31 mouse cellular contexts compared by ENCODE assay signal in genomic region chr5:29211980-29212555, GRCm38 (mm10). TPM values are rescaled to one million over a fixed set of nuclear protein-coding genes. Genes with fewer than 3 reads are reported as not detected.
DNase-seq lines count a peak whose midpoint lies in the region; ATAC-seq and TF ChIP-seq lines count a peak whose summit lies in the region.
"Had no signal": no experiment of that assay in that cellular context is flagged by ENCODE, and none has a peak within 500 bp of the region (broad histone marks: within the 10 kb centered on the region; RNA-seq: fewer than 3 reads in every experiment).

No protein-coding gene starts in this region.

- no peak for TF ChIP-seq CTCF in stomach, postnatal 0 days (IDR thresholded peaks at IDR 0.05; ENCODE audit: low read depth)
- TF ChIP-seq CTCF in small intestine, adult 2 months (IDR thresholded peaks at IDR 0.05; ENCODE audit: extremely low read depth, insufficient read length, insufficient replicate concordance, low read depth, low read length) = no peak

- TF ChIP-seq POLR2A in small intestine, adult 2 months (IDR thresholded peaks at IDR 0.05; ENCODE audit: low read depth, low read length) = no peak

- no peak overlapping the region for H3K4me3 ChIP-seq in stomach, embryonic 14.5 days (ENCODE audit: low read depth, low read length)
- no peak overlapping the region for H3K4me3 ChIP-seq in stomach, postnatal 0 days (ENCODE audit: low read depth, low read length)
- H3K4me3 ChIP-seq in intestine, embryonic 16.5 days (ENCODE audit: low read length) = no peak overlapping the region
- no peak overlapping the region for H3K4me3 ChIP-seq in small intestine, adult 2 months (ENCODE audit: low read depth, low read length)
- H3K4me3 ChIP-seq: embryonic facial prominence, embryonic 10.5 days; embryonic facial prominence, embryonic 13.5 days; erythroblast, embryonic 14.5 days; forebrain, embryonic 13.5 days; heart, embryonic 12.5 days; heart, embryonic 15.5 days had no signal

- H3K9ac ChIP-seq in stomach, embryonic 14.5 days (replicated peaks; ENCODE audit: low read depth, low read length) = no peak overlapping the region
- H3K9ac ChIP-seq in stomach, postnatal 0 days (ENCODE audit: low read length) = no peak overlapping the region
- H3K9ac ChIP-seq in intestine, embryonic 16.5 days (ENCODE audit: low read depth, low read length) = no peak overlapping the region
- H3K9ac ChIP-seq: embryonic facial prominence, embryonic 13.5 days; forebrain, embryonic 13.5 days; heart, embryonic 12.5 days; heart, embryonic 15.5 days; hindbrain, embryonic 14.5 days had no signal

- H3K36me3 ChIP-seq in stomach, embryonic 14.5 days (ENCODE audit: control insufficient read depth, insufficient read depth, low read length) = no peaks in the 10 kb centered on the region
- no peaks in the 10 kb centered on the region for H3K36me3 ChIP-seq in stomach, postnatal 0 days (ENCODE audit: control insufficient read depth, insufficient read depth, low read length)
- H3K36me3 ChIP-seq in intestine, embryonic 16.5 days (ENCODE audit: control insufficient read depth, insufficient read depth, low read length) = no peaks in the 10 kb centered on the region
- peaks cover 4% of the 10 kb centered on the region; the same call in 1 of the 2 replicates for H3K36me3 ChIP-seq in small intestine, adult 2 months (ENCODE audit: control insufficient read depth, insufficient read depth, low read length)
- H3K36me3 ChIP-seq: embryonic facial prominence, embryonic 10.5 days; embryonic facial prominence, embryonic 13.5 days; G1E; heart, embryonic 12.5 days; heart, embryonic 15.5 days had no signal

- DNase-seq in stomach, postnatal 0 days (ENCODE audit: low spot score) = no peak
- DNase-seq in kidney, postnatal 10 days = no peak
- no peak for DNase-seq in thymus, adult 18-20 months
- no peak for DNase-seq in spleen, postnatal 4 days (ENCODE audit: low spot score in 2 of 2)
- DNase-seq: adrenal gland, adult 8-10 months; adrenal gland, postnatal 25 days; B cell, adult 2 months; cerebellum, adult 11-12 months; cerebellum, adult 8-10 months; cerebellum, postnatal 10 days; cerebellum, postnatal 36 days; embryo, embryonic 11 days; gastrocnemius, postnatal 10 days; gastrocnemius, postnatal 36 days; heart, postnatal 10 days; heart, postnatal 36 days had no signal

- no peak for TF ChIP-seq EP300 in stomach, postnatal 0 days (optimal IDR thresholded peaks at IDR 0.05)

- 0 out of 2 replicates have a peak, but pooled peaks have one; percentile 53 for ATAC-seq in stomach, embryonic 14.5 days (ENCODE audit: insufficient number of reproducible peaks, insufficient read depth, low FRiP score, low read depth)
- no peak for ATAC-seq in stomach, postnatal 0 days (ENCODE audit: low FRiP score, low TSS enrichment)
- peak; percentile 98 for ATAC-seq in intestine, embryonic 16.5 days
- ATAC-seq: activated CD4-positive, CD25-positive, alpha-beta regulatory T cell, adult 4 months; forebrain, embryonic 13.5 days; forebrain, embryonic 16.5 days; hindbrain, postnatal 0 days had no signal

- H3K4me1 ChIP-seq in stomach, embryonic 14.5 days (ENCODE audit: control insufficient read depth, insufficient read depth, low read length) = no peaks in the 10 kb centered on the region
- no peaks in the 10 kb centered on the region for H3K4me1 ChIP-seq in stomach, postnatal 0 days (replicated peaks; ENCODE audit: control insufficient read depth, insufficient read depth)
- H3K4me1 ChIP-seq in intestine, embryonic 16.5 days (ENCODE audit: control insufficient read depth, insufficient read depth, low read length) = peaks cover 6% of the 10 kb centered on the region
- H3K4me1 ChIP-seq in small intestine, adult 2 months (ENCODE audit: control insufficient read depth, insufficient read depth, insufficient read length, low read length) = peaks cover 7% of the 10 kb centered on the region; the same call in 1 of the 2 replicates
- H3K4me1 ChIP-seq: embryonic facial prominence, embryonic 10.5 days; forebrain, embryonic 13.5 days; heart, embryonic 15.5 days had no signal

- H3K9me3 ChIP-seq in stomach, embryonic 14.5 days (ENCODE audit: control insufficient read depth, low read depth, low read length) = no peaks in the 10 kb centered on the region
- no peaks in the 10 kb centered on the region for H3K9me3 ChIP-seq in stomach, postnatal 0 days (ENCODE audit: control insufficient read depth, low read length)
- H3K9me3 ChIP-seq in intestine, embryonic 16.5 days (ENCODE audit: control insufficient read depth, low read length) = no peaks in the 10 kb centered on the region
- H3K9me3 ChIP-seq: embryonic facial prominence, embryonic 10.5 days; embryonic facial prominence, embryonic 13.5 days; forebrain, embryonic 13.5 days; G1E; heart, embryonic 12.5 days; heart, embryonic 15.5 days had no signal

- WGBS in stomach, embryonic 14.5 days = 39% methylated on average over 4 of the region's 4 CpGs
- WGBS in stomach, postnatal 0 days = 40% methylated on average over 4 of the region's 4 CpGs
- WGBS in intestine, embryonic 16.5 days = 34% methylated on average over 4 of the region's 4 CpGs
- WGBS in small intestine, adult 2 months = 17% methylated on average over 4 of the region's 4 CpGs

- no peaks in the 10 kb centered on the region for H3K27me3 ChIP-seq in stomach, embryonic 14.5 days (ENCODE audit: control insufficient read depth, insufficient read depth, low read length)
- H3K27me3 ChIP-seq in stomach, postnatal 0 days (ENCODE audit: control insufficient read depth, insufficient read depth, low read length) = no peaks in the 10 kb centered on the region
- H3K27me3 ChIP-seq in intestine, embryonic 16.5 days (replicated peaks; ENCODE audit: control insufficient read depth, insufficient read depth, low read length) = no peaks in the 10 kb centered on the region
- H3K27me3 ChIP-seq in small intestine, adult 2 months (ENCODE audit: control insufficient read depth, insufficient read depth, low read length) = no peaks in the 10 kb centered on the region
- H3K27me3 ChIP-seq: CH12.LX; embryonic facial prominence, embryonic 13.5 days; forebrain, embryonic 13.5 days; heart, embryonic 12.5 days; heart, embryonic 15.5 days had no signal

- no peak overlapping the region for H3K27ac ChIP-seq in stomach, embryonic 14.5 days (ENCODE audit: low read length)
- no peak overlapping the region for H3K27ac ChIP-seq in stomach, postnatal 0 days (replicated peaks)
- H3K27ac ChIP-seq in intestine, embryonic 16.5 days (ENCODE audit: low read length) = peak overlapping the region; percentile 57
- H3K27ac ChIP-seq in small intestine, adult 2 months (ENCODE audit: insufficient read depth, low read depth, low read length) = peak overlapping the region; percentile 89
- H3K27ac ChIP-seq: embryonic facial prominence, embryonic 10.5 days; embryonic facial prominence, embryonic 13.5 days; forebrain, embryonic 13.5 days; heart, embryonic 15.5 days; hindbrain, embryonic 14.5 days; hindbrain, postnatal 0 days had no signal

- H3K4me2 ChIP-seq in stomach, embryonic 14.5 days (replicated peaks; ENCODE audit: low read depth, low read length) = no peak overlapping the region
- no peak overlapping the region for H3K4me2 ChIP-seq in stomach, postnatal 0 days (replicated peaks; ENCODE audit: low read depth)
- no peak overlapping the region for H3K4me2 ChIP-seq in intestine, embryonic 16.5 days (ENCODE audit: low read depth, low read length)
- H3K4me2 ChIP-seq: embryonic facial prominence, embryonic 13.5 days; forebrain, embryonic 13.5 days; heart, embryonic 12.5 days; heart, embryonic 15.5 days; hindbrain, embryonic 14.5 days had no signal

RNA-seq across cellular contexts. Expression of gene Rnf32, which starts 16.3 kb away (rescaled TPM):
- 10.0 and 10.8 TPM in 2 replicates for polyA plus RNA-seq in stomach, embryonic 14.5 days (2014; fragmentation: Nextera tagmentation; extraction: Ambion mirVana)
- 1.6 and 2.0 TPM in 2 replicates for polyA plus RNA-seq in stomach, postnatal 0 days (2015; fragmentation: Nextera tagmentation; extraction: Ambion mirVana)
- polyA plus RNA-seq in intestine, embryonic 16.5 days (2015; fragmentation: Nextera tagmentation; extraction: Ambion mirVana) = 6.1 and 7.7 TPM in 2 replicates
- polyA plus RNA-seq in small intestine, adult 2 months (2012; rRNA removed) = 0.58 and 4.6 TPM in 2 replicates

Comparison
In these comparisons a context has a peak if more than half of its experiments do, and no peak if none do; other contexts are left out.
1. H3K27ac ChIP-seq: peak in intestine, embryonic 16.5 days (single experiment) and small intestine, adult 2 months (single experiment); none in stomach, embryonic 14.5 days (single experiment) and stomach, postnatal 0 days (single experiment).